Mouse (Mus musculus): ENCODE measurements around the gene Irf3.

Gene Irf3

GRCm38 (mm10) chr7:45005321-45005992 lies 8.0 kb downstream of the Irf3 start:
- in situ Hi-C loops (cut with MboI, MseI): loop anchor here (25.0 kb wide), 1 partner anchor 1832 kb away; the partner anchor contains the start of gene Ldha (in 2 of the 2)

GRCm38 (mm10) chr7:45006503-45006902 lies 9.1 kb downstream of the Irf3 start:
- in situ Hi-C loops (cut with MboI, MseI): loop anchor here (25.0 kb wide), 1 partner anchor 1831 kb away; the partner anchor contains the start of gene Ldha (in 2 of the 2)

- in situ Hi-C loops (cut with MboI, MseI): loop anchor here (25.0 kb wide), 1 partner anchor 1830 kb away; the partner anchor contains the start of gene Ldha (in 2 of the 2)
Measured at GRCm38 (mm10) chr7:45007141-45007540, 9.7 kb downstream of the Irf3 start.

- in situ Hi-C loops (cut with MboI, MseI): loop anchor here (25.0 kb wide), 1 partner anchor 1829 kb away; the partner anchor contains the start of gene Ldha (in 2 of the 2)
Measured at GRCm38 (mm10) chr7:45007846-45008245, 10.4 kb downstream of the Irf3 start.

- in situ Hi-C loops (cut with MboI, MseI): loop anchor here (25.0 kb wide), 1 partner anchor 1829 kb away; the partner anchor contains the start of gene Ldha (in 2 of the 2)
Measured at GRCm38 (mm10) chr7:45008411-45008810, 11.0 kb downstream of the Irf3 start.

- in situ Hi-C loops (cut with MboI, MseI): loop anchor here (25.0 kb wide), 1 partner anchor 1825 kb away; the partner anchor contains the start of gene Ldha (in 2 of the 2)
Measured at GRCm38 (mm10) chr7:45012011-45012410, 14.6 kb downstream of the Irf3 start.

- in situ Hi-C loops (cut with MboI, MseI): loop anchor here (25.0 kb wide), 1 partner anchor 1824 kb away; the partner anchor contains the start of gene Ldha (in 2 of the 2)
Measured at GRCm38 (mm10) chr7:45012824-45013223, 15.4 kb downstream of the Irf3 start.

GRCm38 (mm10) chr7:45013366-45014095 lies 16.1 kb downstream of the Irf3 start:
- in situ Hi-C loops (cut with MboI, MseI): loop anchor here (25.0 kb wide), 1 partner anchor 1824 kb away; the partner anchor contains the start of gene Ldha (in 2 of the 2)

- in situ Hi-C loops (cut with MboI, MseI): loop anchor here (25.0 kb wide), 1 partner anchor 1823 kb away; the partner anchor contains the start of gene Ldha (in 2 of the 2)
Measured at GRCm38 (mm10) chr7:45014096-45014451, 16.6 kb downstream of the Irf3 start.

- in situ Hi-C loops (cut with MboI, MseI): loop anchor here (25.0 kb wide), 1 partner anchor 1822 kb away; the partner anchor contains the start of gene Ldha (in 2 of the 2)
Measured at GRCm38 (mm10) chr7:45015344-45015956, 18.0 kb downstream of the Irf3 start.

GRCm38 (mm10) chr7:45015957-45016612 lies 18.6 kb downstream of the Irf3 start, which contains the start of gene Scaf1:
Gene Scaf1 (minus strand): TSS chr7:45016363.
- in situ Hi-C loops (cut with MboI, MseI): loop anchor here (25.0 kb wide), 1 partner anchor 1821 kb away; the partner anchor contains the start of gene Ldha (in 2 of the 2)

- in situ Hi-C loops (cut with MboI, MseI): loop anchor here (25.0 kb wide), 1 partner anchor 1821 kb away; the partner anchor contains the start of gene Ldha (in 2 of the 2)
Measured at GRCm38 (mm10) chr7:45016761-45017160, 19.3 kb downstream of the Irf3 start.

- in situ Hi-C loops (cut with MboI, MseI): loop anchor here (25.0 kb wide), 1 partner anchor 1820 kb away; the partner anchor contains the start of gene Ldha (in 2 of the 2)
Measured at GRCm38 (mm10) chr7:45017242-45018061, 20.0 kb downstream of the Irf3 start, which contains the start of gene Rras. Gene Rras (plus strand): TSS chr7:45017961.

- in situ Hi-C loops (cut with MboI, MseI): loop anchor here (25.0 kb wide), 1 partner anchor 1818 kb away; the partner anchor contains the start of gene Ldha (in 2 of the 2)
Measured at GRCm38 (mm10) chr7:45019031-45019571, 21.7 kb downstream of the Irf3 start.

- in situ Hi-C loops (cut with MboI, MseI): loop anchor here (5.0 to 25.0 kb wide), 2 partner anchors 47 to 1817 kb away; partner anchors contain the start of gene Ldha (in 2 of the 2)
Measured at GRCm38 (mm10) chr7:45020225-45020624, 22.8 kb downstream of the Irf3 start.

- in situ Hi-C loops (cut with MboI, MseI): loop anchor here (5.0 to 25.0 kb wide), 2 partner anchors 44 to 1814 kb away; partner anchors contain the start of gene Ldha (in 2 of the 2)
Measured at GRCm38 (mm10) chr7:45023711-45024110, 26.3 kb downstream of the Irf3 start.

GRCm38 (mm10) chr7:45024281-45025248 lies 27.1 kb downstream of the Irf3 start:
- in situ Hi-C loops (cut with MboI, MseI): loop anchor here (5.0 to 25.0 kb wide), 3 partner anchors 38 to 1813 kb away; partner anchors contain the start of genes Ldha (in 2 of the 2), Nosip (in 1 of the 2) and Prrg2 (in 1 of the 2)

Data from T-helper 17 cell (primary cell).